Mouse (Mus musculus) embryonic facial prominence, embryonic 11.5 days (tissue): ENCODE results near the gene Neurl4. TPM values are rescaled to one million over a fixed set of nuclear protein-coding genes. Genes with fewer than 3 reads are reported as not detected.

Experiments used
- ATAC-seq: fragments of 200-750 bp; cut with Nextera tagmentation; replicated peaks from 2 replicates; pipeline ENCODE4 v1.8.0; 2017; ENCODE audit warnings: low read depth; ENCODE audit not compliant: insufficient number of reproducible peaks, low FRiP score, low TSS enrichment
- DNase-seq: peaks from one replicate; pipeline ENCODE4 v3.0.0-alpha.2; 2015; ENCODE audit warnings: low spot score
- H3K27ac ChIP-seq: fragments of 300-500 bp; sonication (generic); replicated peaks from 2 replicates; pipeline ENCODE4 v1.5.1; 2014; ENCODE audit warnings: mild to moderate bottlenecking, low read depth, low read length, control low read depth
- H3K27me3 ChIP-seq: fragments of 300-500 bp; sonication (generic); 2 replicates; pipeline ENCODE4 v1.6.1; 2014; ENCODE audit warnings: mild to moderate bottlenecking, low read length, moderate library complexity, mixed read lengths; ENCODE audit not compliant: control insufficient read depth, insufficient read depth
- H3K36me3 ChIP-seq: fragments of 300-500 bp; sonication (generic); replicated peaks from 2 replicates; pipeline ENCODE4 v1.6.1; 2014; ENCODE audit warnings: low read depth, mild to moderate bottlenecking, low read length, moderate library complexity, mixed read lengths; ENCODE audit not compliant: control insufficient read depth, insufficient read depth
- H3K4me1 ChIP-seq: fragments of 300-500 bp; sonication (generic); 2 replicates; pipeline ENCODE4 v1.6.1; 2014; ENCODE audit warnings: low read length, mixed read lengths; ENCODE audit not compliant: control insufficient read depth, insufficient read depth
- H3K4me2 ChIP-seq: fragments of 300-500 bp; sonication (generic); 2 replicates; pipeline ENCODE4 v1.6.1; 2014; ENCODE audit warnings: low read depth, mild to moderate bottlenecking, control low read depth, low read length, moderate library complexity
- H3K4me3 ChIP-seq: fragments of 300-500 bp; sonication (generic); 2 replicates; pipeline ENCODE4 v1.5.1; 2014; ENCODE audit warnings: low read depth, low read length, control low read depth
- H3K9ac ChIP-seq: fragments of 300-500 bp; sonication (generic); replicated peaks from 2 replicates; pipeline ENCODE4 v1.6.1; 2014; ENCODE audit warnings: mild to moderate bottlenecking, control low read depth, low read length
- H3K9me3 ChIP-seq: fragments of 300-500 bp; sonication (generic); replicated peaks from 2 replicates; pipeline ENCODE4 v1.6.1; 2016; ENCODE audit warnings: mild to moderate bottlenecking, low read length, inconsistent platforms, mixed read lengths; ENCODE audit not compliant: control insufficient read depth
- WGBS: fragments of 180-500 bp; shearing (Covaris S2); extraction: QIAGEN DNeasy Blood & Tissue Kit; methylation state at CpG from one replicate; pipeline ENCODE4 v1.1.7; 2014; 5-methylcytosine and 5-hydroxymethylcytosine counted together
- polyA plus RNA-seq: library from polyadenylated mRNA; unstranded; fragments of >200 nt; fragmentation: Nextera tagmentation; extraction: Ambion mirVana; gene quantifications from 2 replicates; pipeline ENCODE4 v1.2.1, GENCODE M21; 2014

Gene Neurl4
- polyA plus RNA-seq, 1 experiment from 2014 or later = 11.5 TPM

DNA sequence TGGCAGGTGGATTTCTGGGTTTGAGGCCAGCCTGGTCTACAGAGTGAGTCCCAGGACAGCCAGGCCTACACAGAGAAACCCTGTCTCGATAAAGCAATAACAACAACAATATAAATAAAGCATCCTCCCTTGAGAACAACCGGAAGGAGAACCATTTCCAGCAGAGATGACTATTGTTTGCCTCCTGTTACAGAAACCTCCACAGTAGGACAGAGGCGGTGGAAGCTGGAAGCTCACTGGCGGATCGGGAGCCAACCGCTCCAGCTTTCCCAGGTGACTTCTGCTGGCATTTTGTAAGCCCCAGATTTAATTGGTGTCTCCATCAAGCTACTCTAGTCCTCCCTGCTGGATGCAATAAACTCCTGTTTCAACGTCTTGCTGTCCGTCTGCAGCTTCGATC is 35.3 kb upstream of the Neurl4 start:
- H3K27me3 ChIP-seq = no peaks in the 10 kb centered on the region
- H3K4me2 ChIP-seq = no peak overlapping the region
- no peak overlapping the region for H3K9ac ChIP-seq
- no peaks in the 10 kb centered on the region for H3K4me1 ChIP-seq
- no peaks in the 10 kb centered on the region for H3K36me3 ChIP-seq
- DNase-seq (no peak), ATAC-seq (no peak)
- H3K9me3 ChIP-seq = no peaks in the 10 kb centered on the region
- 88% methylated on average over 9 of the region's 9 CpGs for WGBS
- no peak overlapping the region for H3K27ac ChIP-seq
- no peak overlapping the region for H3K4me3 ChIP-seq

DNA sequence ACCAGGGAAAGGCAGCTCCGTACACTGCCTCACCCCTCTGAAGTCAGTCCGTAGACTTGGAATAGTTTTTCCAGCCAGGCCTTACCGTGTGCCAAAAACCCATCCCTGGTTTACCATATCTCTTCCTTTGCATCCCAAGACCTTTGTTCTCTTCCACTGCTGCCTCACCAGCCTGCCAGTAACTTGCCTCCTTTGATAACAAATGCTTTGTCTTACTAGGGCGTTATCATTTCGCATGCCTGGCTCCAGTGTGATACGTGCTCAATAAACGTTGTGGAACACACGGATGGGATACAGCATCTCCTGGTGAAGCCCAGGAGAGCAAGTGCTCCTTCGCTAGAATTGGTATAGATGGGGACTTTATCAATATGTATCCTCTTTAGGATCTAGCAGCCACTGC is 33.5 kb upstream of the Neurl4 start:
- H3K4me3 ChIP-seq = no peak overlapping the region
- no peaks in the 10 kb centered on the region for H3K27me3 ChIP-seq
- H3K27ac ChIP-seq = no peak overlapping the region
- no peak overlapping the region for H3K4me2 ChIP-seq
- H3K36me3 ChIP-seq = no peaks in the 10 kb centered on the region
- H3K4me1 ChIP-seq = no peaks in the 10 kb centered on the region
- no peak for ATAC-seq
- no peaks in the 10 kb centered on the region for H3K9me3 ChIP-seq
- H3K9ac ChIP-seq = no peak overlapping the region
- DNase-seq = no peak
- 71% methylated on average over 9 of the region's 9 CpGs for WGBS

DNA sequence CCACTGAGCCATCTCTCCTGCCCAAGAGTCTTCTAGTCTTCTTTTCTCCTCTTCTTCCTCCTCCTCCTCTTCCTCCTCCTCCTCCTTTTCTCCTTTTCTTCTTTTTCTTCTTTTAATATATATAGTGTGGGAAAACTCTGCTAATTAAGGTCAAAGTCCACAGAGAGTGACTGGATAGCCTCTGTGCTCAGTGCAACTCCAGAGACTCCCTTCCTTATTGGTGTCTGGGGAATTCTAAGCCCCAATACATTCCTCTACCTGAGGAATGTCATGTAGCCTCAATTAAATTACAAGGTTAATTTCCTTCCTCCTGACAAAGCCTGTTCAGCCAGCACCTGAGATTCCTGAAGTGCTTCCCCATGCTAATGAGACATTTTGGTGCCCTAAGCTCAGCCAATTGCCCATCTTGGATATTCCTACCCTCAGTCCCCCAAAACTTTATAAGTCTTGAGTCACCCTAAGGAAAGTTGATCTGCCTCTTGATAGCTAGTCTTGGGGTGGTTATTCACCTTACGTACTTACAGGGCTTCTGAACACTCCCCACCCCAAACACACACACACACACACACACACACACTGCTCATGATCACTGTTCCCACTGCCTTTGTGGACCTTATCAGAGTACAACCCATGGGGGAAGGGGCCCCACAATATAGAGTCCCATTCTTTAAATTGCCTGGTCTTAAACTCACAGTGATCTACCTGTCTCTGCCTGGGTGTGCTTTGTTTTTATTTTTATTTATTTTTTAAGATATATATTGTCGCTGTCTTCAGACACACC is 30.4 kb upstream of the Neurl4 start:
- H3K4me3 ChIP-seq = no peak overlapping the region
- DNase-seq = no peak

DNA sequence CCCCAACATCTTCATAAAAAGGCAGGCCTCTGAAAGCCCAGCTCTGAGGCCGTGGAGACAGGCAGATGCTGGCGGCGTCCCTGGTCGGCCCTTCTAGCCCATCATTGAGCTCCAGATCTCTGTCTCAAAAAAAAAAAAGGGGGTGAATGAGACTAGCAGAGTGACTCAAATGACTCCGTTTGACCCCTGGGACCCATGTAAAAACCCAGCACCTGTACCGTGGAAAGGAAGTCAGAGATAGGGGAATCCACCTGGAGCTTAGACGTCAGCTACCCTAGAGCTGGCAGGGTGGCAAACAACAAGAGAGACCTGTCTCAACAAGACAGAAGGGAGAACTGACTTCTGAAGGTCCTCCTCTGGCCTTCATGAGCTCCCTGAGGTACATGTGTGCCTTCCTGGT is 29.1 kb upstream of the Neurl4 start:
- Histone ChIP-seq H3K9me3 (no peaks in the 10 kb centered on the region), H3K9ac (no peak overlapping the region), H3K4me1 (no peaks in the 10 kb centered on the region), H3K36me3 (no peaks in the 10 kb centered on the region), H3K4me2 (no peak overlapping the region), H3K4me3 (no peak overlapping the region), H3K27ac (no peak overlapping the region), H3K27me3 (no peaks in the 10 kb centered on the region)
- ATAC-seq (no peak), DNase-seq (no peak)
- 83% methylated on average over 7 of the region's 7 CpGs for WGBS

More for the DNA sequence above, 30.4 kb upstream of the Neurl4 start:
- Histone ChIP-seq H3K4me2 (no peak overlapping the region), H3K27ac (no peak overlapping the region), H3K4me1 (no peaks in the 10 kb centered on the region), H3K27me3 (no peaks in the 10 kb centered on the region), H3K9me3 (no peaks in the 10 kb centered on the region), H3K36me3 (no peaks in the 10 kb centered on the region), H3K9ac (no peak overlapping the region)
- 82% methylated on average over 2 of the region's 2 CpGs for WGBS
- ATAC-seq = no peak

DNA sequence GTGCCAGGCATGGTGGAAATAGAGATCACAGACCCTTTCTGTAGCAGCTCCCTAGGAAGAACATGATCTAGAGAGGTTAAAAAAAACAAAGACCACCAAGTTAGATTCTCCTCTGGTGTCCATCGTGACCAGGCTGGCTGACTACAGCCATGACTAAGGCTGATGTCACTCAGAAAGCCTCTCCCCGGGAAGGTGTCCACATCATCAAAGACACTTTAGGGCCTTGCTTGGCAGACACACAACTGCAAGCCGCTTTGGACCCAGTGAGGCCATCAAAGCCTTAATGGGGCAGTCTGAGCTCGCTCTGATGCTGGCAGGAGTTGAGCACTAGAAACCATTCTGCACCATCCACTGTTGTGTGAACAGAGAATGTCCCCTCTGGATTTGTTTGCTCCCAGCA is 28.4 kb upstream of the Neurl4 start:
- H3K4me3 ChIP-seq = no peak overlapping the region
- no peaks in the 10 kb centered on the region for H3K9me3 ChIP-seq
- no peak overlapping the region for H3K9ac ChIP-seq
- WGBS = 91% methylated on average over 4 of the region's 4 CpGs
- DNase-seq (no peak), ATAC-seq (no peak)
- no peak overlapping the region for H3K27ac ChIP-seq
- no peaks in the 10 kb centered on the region for H3K27me3 ChIP-seq
- no peak overlapping the region for H3K4me2 ChIP-seq
- no peaks in the 10 kb centered on the region for H3K36me3 ChIP-seq
- peaks cover 3% of the 10 kb centered on the region; the same call in 1 of the 2 replicates for H3K4me1 ChIP-seq

DNA sequence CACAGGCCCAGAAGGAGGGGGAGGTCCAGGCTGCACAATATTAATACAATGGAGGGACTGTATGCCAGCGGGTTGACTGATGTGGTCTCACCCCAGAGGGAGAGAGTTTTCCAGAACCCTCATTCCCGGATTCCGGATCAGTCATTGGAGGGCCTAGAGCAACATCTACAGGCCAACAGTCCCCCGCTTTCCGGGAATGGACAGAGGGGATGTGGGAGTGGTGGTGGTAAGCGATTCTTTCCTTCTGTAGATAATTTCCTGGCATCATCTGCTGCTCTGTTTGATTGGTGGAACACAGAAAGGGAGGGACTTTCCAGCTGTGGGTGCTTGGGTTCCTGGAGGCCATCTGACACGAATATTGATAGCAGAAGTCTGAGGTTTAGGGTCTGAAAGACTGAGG is 24.7 kb upstream of the Neurl4 start:
- Histone ChIP-seq H3K4me1 (peaks cover 3% of the 10 kb centered on the region; the same call in 1 of the 2 replicates), H3K27me3 (no peaks in the 10 kb centered on the region), H3K4me2 (no peak overlapping the region), H3K9ac (no peak overlapping the region; the same call in 1 of the 2 replicates), H3K4me3 (no peak overlapping the region), H3K9me3 (no peaks in the 10 kb centered on the region), H3K36me3 (no peaks in the 10 kb centered on the region), H3K27ac (no peak overlapping the region; the same call in 1 of the 2 replicates)
- 55% methylated on average over 7 of the region's 7 CpGs for WGBS
- ATAC-seq (no peak), DNase-seq (no peak)

DNA sequence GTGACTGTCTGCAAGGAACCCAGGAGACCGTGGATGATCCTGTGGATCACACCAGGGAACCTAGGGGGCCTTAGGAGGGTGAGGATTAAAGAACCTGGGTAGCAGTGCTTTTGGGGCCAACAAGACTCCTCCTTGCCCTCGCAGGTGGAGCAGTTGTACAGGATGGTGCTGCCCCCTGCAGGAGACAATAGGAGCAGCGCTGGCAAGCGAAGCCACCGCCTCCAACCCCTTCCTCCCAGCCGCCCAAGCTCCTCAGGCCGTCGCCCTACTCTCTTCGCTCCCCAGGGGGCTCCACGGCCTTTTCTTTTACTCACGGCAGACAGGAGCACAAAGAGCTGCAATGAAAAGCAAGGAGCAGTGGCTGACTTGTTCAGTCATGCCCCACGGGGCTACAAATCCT is 24.0 kb upstream of the Neurl4 start:
- H3K27me3 ChIP-seq = no peaks in the 10 kb centered on the region
- ATAC-seq (peak; percentile 49; the same call in 1 of the 2 replicates), DNase-seq (peak; percentile 89)
- no peaks in the 10 kb centered on the region for H3K36me3 ChIP-seq
- H3K27ac ChIP-seq = no peak overlapping the region
- peak overlapping the region; percentile 25; the same call in 1 of the 2 replicates for H3K4me2 ChIP-seq
- peaks cover 5% of the 10 kb centered on the region; the same call in 1 of the 2 replicates for H3K4me1 ChIP-seq
- under 1% methylated on average over 12 of the region's 12 CpGs for WGBS
- H3K9ac ChIP-seq = no peak overlapping the region; the same call in 1 of the 2 replicates
- H3K4me3 ChIP-seq = 0 out of 2 replicates have a peak overlapping the region, but pooled peaks have one; percentile 3
- H3K9me3 ChIP-seq = no peaks in the 10 kb centered on the region

DNA sequence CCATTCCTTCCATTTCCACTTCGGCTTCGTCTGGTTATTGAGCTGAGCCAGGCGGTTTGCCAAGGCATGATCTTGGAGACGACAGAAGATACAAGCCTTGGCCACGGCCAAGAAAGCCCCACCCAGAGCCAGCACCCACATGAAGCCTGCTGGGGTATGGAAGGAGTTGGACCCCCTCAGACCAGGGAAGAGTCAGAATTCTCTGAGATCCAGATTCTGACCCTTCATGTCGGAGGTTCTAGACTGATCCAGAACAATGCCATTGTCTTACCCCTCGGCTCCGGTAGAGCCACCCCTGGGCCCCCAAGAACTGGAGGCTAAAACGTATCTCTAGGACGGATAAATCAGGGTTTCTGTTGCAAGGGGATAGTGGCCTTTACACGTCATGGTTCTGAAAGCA is 23.0 kb upstream of the Neurl4 start, which contains the start of gene Tmem95:
Gene Tmem95, minus strand, starts transcription at position 141 of the 400 bp plus-strand sequence.
- H3K9me3 ChIP-seq = no peaks in the 10 kb centered on the region
- H3K4me1 ChIP-seq = peaks cover 5% of the 10 kb centered on the region; the same call in 1 of the 2 replicates
- 92% methylated on average over 11 of the region's 11 CpGs for WGBS
- DNase-seq (no peak), ATAC-seq (no peak)
- no peaks in the 10 kb centered on the region for H3K27me3 ChIP-seq
- no peak within 1 kb of the TSS; the same call in 1 of the 2 replicates for H3K9ac ChIP-seq
- H3K4me3 ChIP-seq = 0 out of 2 replicates have a peak within 1 kb of the TSS, but pooled peaks have one; percentile 3
- H3K27ac ChIP-seq = no peak within 1 kb of the TSS
- no peaks in the 10 kb centered on the region for H3K36me3 ChIP-seq
- peak within 1 kb of the TSS; percentile 25; the same call in 1 of the 2 replicates for H3K4me2 ChIP-seq
